Mouse (Mus musculus) thymus, adult 2 months (tissue): ENCODE measurements at regions not wholly inside any gene's neighbourhood (a gene's known extent, or its start where the extent isn't known, plus 50 kb on each side); places are given as distances from the start of the nearest gene placed in this dataset.

Experiments
- CTCF ChIP-seq: fragments of 200-500 bp; IDR thresholded peaks from 2 replicates; pipeline ENCODE4 v1.5.1; 2012; ENCODE audit warnings: mild to moderate bottlenecking, control low read depth, low read length, moderate library complexity, borderline replicate concordance; ENCODE audit not compliant: control insufficient read depth, poor library complexity, insufficient read depth; ENCODE audit errors: extremely low read depth
- POLR2A ChIP-seq: fragments of 200-500 bp; IDR thresholded peaks from 2 replicates; pipeline ENCODE4 v1.6.1; 2012; ENCODE audit warnings: mild to moderate bottlenecking, low read length, control low read depth, moderate library complexity; ENCODE audit not compliant: control insufficient read depth, poor library complexity, insufficient read depth; ENCODE audit errors: extremely low read depth

DNA sequence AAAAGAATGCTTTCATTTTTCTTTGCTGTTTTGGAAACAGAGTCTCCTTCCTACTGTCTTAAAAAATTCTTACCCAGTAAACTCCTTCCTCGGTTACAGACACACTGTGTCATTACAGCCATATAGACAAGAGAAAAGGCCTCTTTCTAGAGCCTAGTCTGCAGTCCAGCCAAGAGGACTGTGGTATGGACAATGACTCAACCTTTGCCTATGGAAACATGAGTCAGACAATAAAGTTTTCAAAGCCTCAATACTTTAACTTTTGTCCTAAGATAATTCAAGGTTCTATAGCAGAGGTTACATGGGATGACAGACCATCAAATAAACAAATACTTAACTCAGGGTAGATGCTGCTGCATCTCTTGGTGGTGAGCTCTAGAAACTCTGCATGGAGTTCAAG is 339.4 kb upstream of the Sox9 start:
- TF ChIP-seq CTCF: no peak
- no peak for TF ChIP-seq POLR2A
